In the genomic region with DNA sequence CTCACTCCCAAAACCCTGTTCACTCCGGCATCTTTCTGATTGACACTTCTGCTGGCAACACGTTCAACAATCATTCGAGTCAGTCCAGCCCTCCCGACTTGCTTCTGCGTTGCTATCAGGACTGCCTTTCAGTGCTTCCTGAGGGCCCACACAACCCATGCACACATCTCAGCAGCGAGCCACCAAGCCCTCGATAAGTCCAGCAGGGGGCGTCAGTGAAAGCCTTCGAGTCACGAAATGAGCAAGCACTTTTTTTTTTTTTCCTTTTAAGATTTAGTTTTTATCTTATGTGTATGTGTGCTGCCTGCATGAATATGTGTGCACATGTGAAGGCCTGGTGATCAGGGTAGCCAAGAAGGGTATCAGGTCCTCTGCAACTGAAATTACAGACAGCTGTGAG, we compare ENCODE assay signal across 8 mouse cellular contexts. TPM values are rescaled to one million over a fixed set of nuclear protein-coding genes. Genes with fewer than 3 reads are reported as not detected.
DNase-seq lines count a peak whose midpoint lies in the region; ATAC-seq lines count a peak whose summit lies in the region.
"Had no signal": no experiment of that assay in that cellular context is flagged by ENCODE, and none has a peak within 500 bp of the region (broad histone marks: within the 10 kb centered on the region; RNA-seq: fewer than 3 reads in every experiment).

No protein-coding gene starts in this region.

- H3K4me2 ChIP-seq in limb, embryonic 11.5 days (ENCODE audit: low read depth, severe bottlenecking) = no peak overlapping the region
- H3K4me2 ChIP-seq: heart, embryonic 15.5 days had no signal

- H3K9ac ChIP-seq in limb, embryonic 11.5 days (ENCODE audit: low read length) = no peak overlapping the region
- H3K9ac ChIP-seq: heart, embryonic 15.5 days had no signal

- 32% methylated on average over 10 of the region's 10 CpGs for WGBS in limb, embryonic 11.5 days

- DNase-seq in left cerebral cortex, adult 18-20 months (ENCODE audit: low spot score in 2 of 2) = peak; percentile 65 to 72
- DNase-seq in left cerebral cortex, adult 11 months (ENCODE audit: low spot score) = no peak
- peak; percentile 86 for DNase-seq in NIH3T3 (ENCODE audit: low read depth)
- peak; percentile 23 for DNase-seq in c-Kit-positive CD71-positive TER-119-positive erythroid progenitor cells, embryonic 14.5 days (ENCODE audit: low spot score)
- DNase-seq in gastrocnemius, postnatal 14 days = peak; percentile 43
- DNase-seq in limb, embryonic 11.5 days (ENCODE audit: low spot score) = peak; percentile 76
- DNase-seq in right cerebral cortex, adult 2 months (ENCODE audit: low spot score in 2 of 2) = peak; percentile 69 to 73

- no peaks in the 10 kb centered on the region for H3K4me1 ChIP-seq in limb, embryonic 11.5 days (ENCODE audit: control insufficient read depth, insufficient read depth, low read length)
- H3K4me1 ChIP-seq: heart, embryonic 15.5 days had no signal

- no peak for ATAC-seq in limb, embryonic 11.5 days (ENCODE audit: insufficient number of reproducible peaks, low FRiP score, low TSS enrichment, low read depth)

- H3K27me3 ChIP-seq in limb, embryonic 11.5 days (ENCODE audit: control insufficient read depth, insufficient read depth, low read length) = no peaks in the 10 kb centered on the region
- H3K27me3 ChIP-seq: heart, embryonic 15.5 days had no signal

- no peak overlapping the region for H3K4me3 ChIP-seq in limb, embryonic 11.5 days (ENCODE audit: low read depth, low read length)
- H3K4me3 ChIP-seq: heart, embryonic 15.5 days had no signal

- intact Hi-C loops in gastrocnemius, postnatal 14 days (cut with DNase I; ENCODE audit: low total_unique reads) = loop anchor here (5.0 to 10.0 kb wide), 2 partner anchors 246 to 329 kb away; no protein-coding TSS in a partner anchor

- H3K36me3 ChIP-seq in limb, embryonic 11.5 days (ENCODE audit: control insufficient read depth, insufficient read depth, low read length) = no peaks in the 10 kb centered on the region
- H3K36me3 ChIP-seq: heart, embryonic 15.5 days had no signal

- H3K9me3 ChIP-seq in limb, embryonic 11.5 days (ENCODE audit: control insufficient read depth, low read length) = no peaks in the 10 kb centered on the region
- H3K9me3 ChIP-seq: heart, embryonic 15.5 days had no signal

- H3K27ac ChIP-seq in limb, embryonic 11.5 days (replicated peaks; ENCODE audit: low read depth, low read length) = no peak overlapping the region
- H3K27ac ChIP-seq: heart, embryonic 15.5 days had no signal

RNA-seq across cellular contexts. Expression of a gene that starts 16.5 kb away (rescaled TPM):
- total RNA-seq in left cerebral cortex, adult 18-20 months (2021) = 10 to 100 TPM; 24.5 to 25.8 TPM
- 10 to 100 TPM; 11.8 to 12.2 TPM for total RNA-seq in gastrocnemius, postnatal 14 days (2021)
- polyA plus RNA-seq in limb, embryonic 11.5 days (2014; fragmentation: Nextera tagmentation; extraction: Ambion mirVana) = 28.7 and 31.9 TPM in 2 replicates
